Mouse (Mus musculus) left cerebral cortex, postnatal 4 days (tissue): ENCODE results near the gene Gm4297. TPM values are rescaled to one million over a fixed set of nuclear protein-coding genes. Genes with fewer than 3 reads are reported as not detected.
"Not testable (repeated sequence)": the region's sequence is repeated elsewhere in the genome, so short reads cannot be mapped to it uniquely, and the experiment has no call there.

Experiments
- DNase-seq: peaks from one replicate; pipeline ENCODE4 v3.0.0-alpha.2; 2022
- intact Hi-C: fragments of 180-260 bp; cut with DNase I; formaldehyde crosslinking; loops from one replicate; pipeline ENCODE4 v1.15.1; 2025
- microRNA-seq: library from miRNA; unstranded; fragments of <30 nt; microRNA quantifications from one replicate; pipeline ENCODE4 v1.2.0, GENCODE M21; 2022
- total RNA-seq, 2 experiments: library from RNA; stranded (reverse); gene quantifications; 2 replicates each; pipeline ENCODE4 v1.2.3; 2021

The Gm4297 gene
- total RNA-seq = not detected

DNA sequence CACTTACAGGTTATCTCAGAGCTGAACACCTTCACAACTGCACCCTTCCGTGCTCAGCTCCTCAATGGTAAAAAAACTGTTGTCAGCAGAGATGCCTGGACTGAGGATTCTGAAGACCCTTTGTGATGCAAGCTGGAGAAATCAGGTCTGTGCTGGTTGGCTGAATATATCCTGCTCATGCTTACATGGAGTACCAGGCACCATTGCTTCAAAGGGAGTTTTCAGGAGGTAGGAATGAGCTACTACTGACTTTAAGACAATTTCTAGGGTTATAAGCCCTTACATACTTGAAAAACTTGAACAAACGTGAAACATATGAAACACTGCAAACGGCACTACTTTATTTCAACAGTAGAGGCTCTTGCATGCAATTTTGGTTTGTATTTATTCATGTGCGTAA is at the start of gene Gm4297:
Gene Gm4297, minus strand, starts transcription at position 101 of the 400 bp plus-strand sequence.
- DNase-seq, intact Hi-C loops: not testable (repeated sequence)

Small RNA genes within 50 kb of the gene (microRNA-seq; reads per million reads assigned to microRNA genes)
- gene Gm27839 (not detected), gene Gm27910 (not detected)

Other genes with a start within 250 kb of the Gm4297 start
- not detected for gene Gm5934, start 74.1 kb downstream of the Gm4297 start, total RNA-seq
- gene Gm5935, start 200.3 kb upstream of the Gm4297 start, total RNA-seq = not detected